ENCODE assay signal across 8 mouse cellular contexts in the genomic region with DNA sequence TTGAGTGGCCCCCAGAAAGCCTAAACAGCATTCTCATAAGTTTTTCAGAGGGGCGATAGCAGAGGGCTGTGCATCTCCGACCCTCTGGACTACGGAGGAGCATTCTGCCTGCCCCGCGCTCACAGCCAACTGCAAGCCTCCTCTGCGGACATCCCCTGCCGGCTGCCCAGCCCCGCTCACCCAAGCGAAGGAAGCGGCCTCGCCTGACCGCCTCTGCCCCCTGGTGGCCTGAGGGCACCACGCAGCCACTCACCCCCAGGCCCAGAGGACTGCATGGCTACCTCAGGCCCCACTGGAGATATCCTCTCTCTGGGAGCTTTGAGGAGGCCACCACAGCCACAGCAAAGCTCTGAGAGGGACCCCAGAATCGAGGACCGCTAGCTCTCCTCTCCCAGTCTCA. TPM values are rescaled to one million over a fixed set of nuclear protein-coding genes. Genes with fewer than 3 reads are reported as not detected.
DNase-seq lines count a peak whose midpoint lies in the region; ATAC-seq lines count a peak whose summit lies in the region.

No protein-coding gene starts in this region.

- 0 out of 2 replicates have a peak, but pooled peaks cover 6% of the 10 kb centered on the region for H3K27me3 ChIP-seq in hindbrain, embryonic 13.5 days
- peaks cover 55% of the 10 kb centered on the region for H3K27me3 ChIP-seq in megakaryocyte, embryonic 14.5 days (replicated peaks)

- ATAC-seq in hindbrain, embryonic 13.5 days (ENCODE audit: low FRiP score) = peak; percentile 64

- H3K4me1 ChIP-seq in hindbrain, embryonic 13.5 days (replicated peaks) = peaks cover 45% of the 10 kb centered on the region
- H3K4me1 ChIP-seq in megakaryocyte, embryonic 14.5 days = peaks cover 4% of the 10 kb centered on the region

- WGBS in hindbrain, embryonic 13.5 days = 4% methylated on average over 15 of the region's 15 CpGs

- peak overlapping the region; percentile 25 for H3K4me2 ChIP-seq in hindbrain, embryonic 13.5 days

- H3K9ac ChIP-seq in hindbrain, embryonic 13.5 days = no peak overlapping the region

- peak overlapping the region; percentile 78 for H3K27ac ChIP-seq in hindbrain, embryonic 13.5 days

- no peaks in the 10 kb centered on the region for H3K9me3 ChIP-seq in hindbrain, embryonic 13.5 days
- no peaks in the 10 kb centered on the region for H3K9me3 ChIP-seq in megakaryocyte, embryonic 14.5 days

- peak; percentile 32 for DNase-seq in T-cell, adult 2 months (ENCODE audit: low spot score)
- DNase-seq in cerebellum, postnatal 25 days = peak; percentile 75 to 87
- DNase-seq in gastrocnemius, adult 18-20 months (ENCODE audit: low spot score) = peak; percentile 66
- peak; percentile 50 to 69 for DNase-seq in layer of hippocampus, postnatal 36 days
- DNase-seq in right cerebral cortex, postnatal 14 days = peak; percentile 75
- peak; percentile 78 for DNase-seq in urinary bladder, postnatal 14 days (ENCODE audit: low spot score)

- no peak overlapping the region for H3K4me3 ChIP-seq in hindbrain, embryonic 13.5 days
- H3K4me3 ChIP-seq in megakaryocyte, embryonic 14.5 days (replicated peaks) = peak overlapping the region; percentile 38

- H3K36me3 ChIP-seq in hindbrain, embryonic 13.5 days = no peaks in the 10 kb centered on the region
- no peaks in the 10 kb centered on the region for H3K36me3 ChIP-seq in megakaryocyte, embryonic 14.5 days (replicated peaks; ENCODE audit: low read length)

RNA-seq across cellular contexts. Expression of gene Dlk1, which starts 58.8 kb away (rescaled TPM):
- total RNA-seq in gastrocnemius, adult 18-20 months (2021) = 1 to 10 TPM in 1 of 2 experiments, under 1 TPM in 1; 0.69 to 1.1 TPM
- 88.0 and 102 TPM in 2 replicates for polyA plus RNA-seq in hindbrain, embryonic 13.5 days (2015; fragmentation: Nextera tagmentation; extraction: Ambion mirVana)
- total RNA-seq in layer of hippocampus, postnatal 36 days (2021) = 1 to 10 TPM; 3.5 to 5.5 TPM
- 67.8 and 96.3 TPM in 2 replicates for polyA plus RNA-seq in megakaryocyte, embryonic 14.5 days (2012; ENCODE audit: insufficient read depth, low replicate concordance)
